In the genomic region with DNA sequence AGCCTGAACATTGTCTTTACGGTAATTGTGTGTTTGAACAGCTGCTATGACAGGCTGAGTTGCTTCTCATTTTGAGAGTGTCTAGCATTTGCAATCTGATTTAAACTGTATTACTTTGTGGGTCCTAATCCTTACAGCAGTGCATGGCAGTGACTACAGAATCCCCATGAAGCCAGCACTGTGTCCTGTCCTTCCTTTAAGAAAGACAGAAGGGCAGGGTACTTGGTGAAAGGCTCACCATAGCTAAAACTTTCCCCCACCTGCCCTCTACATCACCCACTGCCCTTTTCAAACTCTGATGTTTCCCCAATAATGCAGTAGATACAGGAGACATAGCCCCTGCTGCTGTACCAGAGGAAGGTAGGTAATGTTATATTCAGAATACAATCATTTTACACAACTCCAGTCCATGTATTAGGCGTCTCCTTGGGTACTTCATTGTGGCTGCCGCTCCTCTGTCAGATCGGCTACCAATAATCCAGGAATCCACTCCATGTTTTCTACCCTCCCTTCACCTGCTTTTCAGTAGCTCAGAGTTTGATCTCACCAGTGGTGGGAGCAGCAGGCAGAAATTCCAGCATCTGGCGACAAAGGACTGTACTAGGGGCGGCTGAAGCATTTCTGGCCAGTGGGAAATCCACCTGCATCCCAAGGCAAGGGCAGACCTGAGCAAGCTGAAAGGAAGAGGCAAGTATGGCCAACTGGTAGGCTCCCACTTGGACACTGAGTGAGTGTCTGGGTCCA, we compare ENCODE assay signal across 8 mouse cellular contexts.
DNase-seq lines count a peak whose midpoint lies in the region; ATAC-seq lines count a peak whose summit lies in the region.

No protein-coding gene starts in this region.

- no peaks in the 10 kb centered on the region for H3K36me3 ChIP-seq in hindbrain, embryonic 11.5 days (ENCODE audit: control insufficient read depth, insufficient read depth, low read length)

- peak overlapping the region; percentile 23 for H3K4me3 ChIP-seq in hindbrain, embryonic 11.5 days (ENCODE audit: low read depth, low read length)

- 14% methylated on average over 6 of the region's 6 CpGs for WGBS in hindbrain, embryonic 11.5 days

- H3K27ac ChIP-seq in hindbrain, embryonic 11.5 days (ENCODE audit: low read depth, low read length) = no peak overlapping the region

- ATAC-seq in hindbrain, embryonic 11.5 days (ENCODE audit: low FRiP score) = peak; percentile 81
- peak; percentile 93 for ATAC-seq in megakaryocyte progenitor cell, adult 5-6 weeks (replicated peaks; ENCODE audit: poor library complexity)

- H3K9ac ChIP-seq in hindbrain, embryonic 11.5 days (ENCODE audit: low read depth, low read length) = no peak overlapping the region

- peak; percentile 7 for DNase-seq in kidney, adult 11 months
- no peak for DNase-seq in kidney, adult 18-20 months
- peak; percentile 90 for DNase-seq in embryo, embryonic 11 days
- peak; percentile 86 for DNase-seq in hindbrain, embryonic 11.5 days (ENCODE audit: low spot score)
- DNase-seq in layer of hippocampus, postnatal 14 days (ENCODE audit: low spot score in 2 of 2) = peak; percentile 48 to 88
- DNase-seq in right cerebral cortex, postnatal 36 days (ENCODE audit: low spot score in 2 of 2) = peak; percentile 29 to 41
- no peak for DNase-seq in cerebellum, adult 18-20 months

- peak overlapping the region; percentile 26 for H3K4me2 ChIP-seq in hindbrain, embryonic 11.5 days (replicated peaks; ENCODE audit: low read depth, low read length)

- no peaks in the 10 kb centered on the region for H3K9me3 ChIP-seq in hindbrain, embryonic 11.5 days (ENCODE audit: control insufficient read depth, low read length)

- H3K27me3 ChIP-seq in hindbrain, embryonic 11.5 days (ENCODE audit: control insufficient read depth, insufficient read depth, low read length) = no peaks in the 10 kb centered on the region

- H3K4me1 ChIP-seq in hindbrain, embryonic 11.5 days (replicated peaks; ENCODE audit: control insufficient read depth, insufficient read depth, low read length) = no peaks in the 10 kb centered on the region

Comparison
In these comparisons a context has a peak if more than half of its experiments do, and no peak if none do; other contexts are left out.
1. DNase-seq: peak in kidney, adult 11 months (single experiment), embryo, embryonic 11 days (single experiment), hindbrain, embryonic 11.5 days (single experiment), layer of hippocampus, postnatal 14 days (2 of 2) and right cerebral cortex, postnatal 36 days (2 of 2); none in kidney, adult 18-20 months (single experiment) and cerebellum, adult 18-20 months (0 of 2).